Mouse (Mus musculus) limb, embryonic 13.5 days (tissue): ENCODE measurements around the gene Hnmt. TPM values are rescaled to one million over a fixed set of nuclear protein-coding genes. Genes with fewer than 3 reads are reported as not detected.
"Not testable (repeated sequence)": the region's sequence is repeated elsewhere in the genome, so short reads cannot be mapped to it uniquely, and the experiment has no call there.

Experiments
- ATAC-seq: fragments of 200-750 bp; cut with Nextera tagmentation; 2 replicates; pipeline ENCODE4 v1.8.0; 2017; ENCODE audit warnings: low read depth, moderate number of reproducible peaks, moderate TSS enrichment; ENCODE audit not compliant: low FRiP score
- H3K27ac ChIP-seq: fragments of 300-500 bp; sonication (generic); 2 replicates; pipeline ENCODE4 v1.5.1; 2015; ENCODE audit warnings: inconsistent platforms, mild to moderate bottlenecking, moderate library complexity
- H3K27me3 ChIP-seq: fragments of 300-500 bp; sonication (generic); 2 replicates; pipeline ENCODE4 v1.6.1; 2015; ENCODE audit warnings: mild to moderate bottlenecking, inconsistent platforms
- H3K36me3 ChIP-seq: fragments of 300-500 bp; sonication (generic); 2 replicates; pipeline ENCODE4 v1.6.1; 2015; ENCODE audit warnings: inconsistent platforms, mild to moderate bottlenecking, moderate library complexity
- H3K4me1 ChIP-seq: fragments of 300-500 bp; sonication (generic); 2 replicates; pipeline ENCODE4 v1.6.1; 2015; ENCODE audit warnings: inconsistent platforms
- H3K4me2 ChIP-seq: fragments of 300-500 bp; sonication (generic); replicated peaks from 2 replicates; pipeline ENCODE4 v1.6.1; 2015; ENCODE audit warnings: inconsistent platforms, mild to moderate bottlenecking, moderate library complexity
- H3K4me3 ChIP-seq: fragments of 300-500 bp; sonication (generic); 2 replicates; pipeline ENCODE4 v1.5.1; 2015; ENCODE audit warnings: moderate library complexity, mild to moderate bottlenecking, inconsistent platforms
- H3K9ac ChIP-seq: fragments of 300-500 bp; sonication (generic); 2 replicates; pipeline ENCODE4 v1.6.1; 2015; ENCODE audit warnings: mild to moderate bottlenecking, inconsistent platforms
- H3K9me3 ChIP-seq: fragments of 300-500 bp; sonication (generic); 2 replicates; pipeline ENCODE4 v1.6.1; 2016; ENCODE audit warnings: inconsistent platforms
- WGBS: fragments of 180-500 bp; shearing (Covaris S2); methylation state at CpG from one replicate; pipeline ENCODE4 v1.1.7; 2015; 5-methylcytosine and 5-hydroxymethylcytosine counted together
- polyA plus RNA-seq: library from polyadenylated mRNA; unstranded; fragments of >200 nt; fragmentation: Nextera tagmentation; extraction: Ambion mirVana; gene quantifications from 2 replicates; pipeline ENCODE4 v1.2.1, GENCODE M21; 2015

Gene Hnmt
- polyA plus RNA-seq, result 1.3 TPM in 2 replicates

DNA sequence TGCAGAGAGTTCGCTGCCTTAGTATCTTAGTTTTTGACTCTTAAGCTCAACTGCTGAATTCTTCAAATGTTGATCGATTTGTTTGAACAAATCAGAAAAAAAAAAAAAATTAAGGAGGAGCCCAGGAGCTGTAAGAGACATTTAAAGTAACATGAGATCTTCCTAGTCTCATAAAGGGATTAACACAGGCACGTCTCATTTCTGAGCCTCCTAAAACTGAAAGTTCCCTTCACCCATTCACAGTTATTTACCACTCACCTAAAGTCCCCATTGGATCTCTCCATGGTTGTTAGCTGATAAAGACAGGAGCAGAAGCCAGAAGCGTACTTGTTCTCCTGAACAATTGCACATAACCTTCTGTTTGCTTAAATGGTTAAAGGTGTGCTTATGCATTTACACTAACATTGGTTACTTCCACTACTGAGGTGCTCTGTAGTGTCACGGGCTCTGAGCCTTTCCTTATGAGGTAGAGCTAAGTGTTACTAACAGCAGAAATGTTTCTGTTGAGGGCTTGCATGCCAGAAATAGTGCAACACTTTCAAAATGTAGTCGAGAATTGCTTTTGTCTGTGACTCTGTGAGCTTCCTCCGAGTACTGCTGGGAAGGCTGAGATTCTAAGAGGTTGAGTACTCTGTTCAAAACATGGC is at the start of gene Hnmt:
Gene Hnmt (minus strand): TSS at position 51 of the 647 bp plus-strand sequence.
- peak within 1 kb of the TSS; percentile 32 for H3K9ac ChIP-seq
- H3K27me3 ChIP-seq, result no peaks in the 10 kb centered on the region
- peaks cover 7% of the 10 kb centered on the region; the same call in 1 of the 2 replicates for H3K4me1 ChIP-seq
- peak within 1 kb of the TSS; percentile 63 for H3K4me2 ChIP-seq
- H3K9me3 ChIP-seq, result no peaks in the 10 kb centered on the region
- H3K36me3 ChIP-seq, result no peaks in the 10 kb centered on the region
- WGBS, result 44% methylated on average over 7 of the region's 7 CpGs
- no peak within 1 kb of the TSS for H3K27ac ChIP-seq
- peak within 1 kb of the TSS; percentile 38 for H3K4me3 ChIP-seq
- ATAC-seq, result no peak

DNA sequence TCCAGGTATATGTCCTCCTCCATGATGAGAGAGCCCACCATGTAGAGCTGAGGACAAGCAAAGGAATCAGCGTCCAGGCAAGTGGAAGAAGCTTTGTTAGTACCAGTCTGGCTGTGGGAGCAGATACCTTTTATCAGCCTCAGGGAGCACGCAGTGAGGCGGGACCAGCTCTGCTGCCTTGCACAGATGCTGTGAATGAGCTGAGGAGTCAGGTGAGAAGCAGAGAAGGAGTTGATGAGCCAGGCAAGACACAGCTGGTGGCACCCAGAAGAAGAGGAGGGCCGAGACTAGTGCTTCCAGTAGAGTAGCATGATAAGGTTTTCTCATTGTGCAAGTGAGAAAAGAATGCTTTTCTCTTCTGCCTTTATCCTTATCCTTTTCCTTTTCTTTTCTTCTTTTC is 47.3 kb upstream of the Hnmt start, which contains the start of gene Tbpl2:
Gene Tbpl2 (minus strand): TSS at position 101 of the 400 bp plus-strand sequence.
- H3K9me3 ChIP-seq, result no peaks in the 10 kb centered on the region
- no peak for ATAC-seq
- no peaks in the 10 kb centered on the region for H3K4me1 ChIP-seq
- no peak within 1 kb of the TSS for H3K4me3 ChIP-seq
- H3K4me2 ChIP-seq, result no peak within 1 kb of the TSS
- no peak within 1 kb of the TSS for H3K9ac ChIP-seq
- no peak within 1 kb of the TSS for H3K27ac ChIP-seq
- H3K27me3 ChIP-seq, result no peaks in the 10 kb centered on the region
- H3K36me3 ChIP-seq, result no peaks in the 10 kb centered on the region
- 79% methylated on average over 4 of the region's 4 CpGs for WGBS

DNA sequence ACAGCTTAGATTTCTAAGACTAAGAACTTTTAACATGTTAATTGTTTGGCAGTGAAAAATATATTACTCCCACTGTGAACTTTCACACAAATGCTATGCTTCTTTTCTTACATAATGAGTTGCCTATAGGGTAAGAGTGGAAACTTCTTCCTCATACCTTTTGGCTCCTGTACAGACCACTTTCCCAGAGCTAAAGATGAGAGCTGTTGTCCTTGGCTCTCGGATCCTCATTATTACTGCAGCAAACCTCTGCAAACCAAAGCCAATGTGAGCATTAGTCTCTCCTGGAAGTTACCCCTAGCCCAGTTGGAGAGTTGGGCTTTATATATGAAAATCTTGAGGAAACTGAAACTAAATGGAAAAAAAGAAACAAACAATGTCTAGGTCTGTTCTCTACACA is 41.7 kb upstream of the Hnmt start:
- no peak overlapping the region for H3K4me3 ChIP-seq
- no peaks in the 10 kb centered on the region for H3K27me3 ChIP-seq
- H3K9me3 ChIP-seq, result no peaks in the 10 kb centered on the region
- H3K9ac ChIP-seq, result no peak overlapping the region
- H3K4me2 ChIP-seq, result no peak overlapping the region
- no peaks in the 10 kb centered on the region for H3K36me3 ChIP-seq
- H3K27ac ChIP-seq, result no peak overlapping the region
- ATAC-seq, result no peak
- 70% methylated on average over 1 of the region's 1 CpGs for WGBS
- H3K4me1 ChIP-seq, result no peaks in the 10 kb centered on the region

GRCm38 (mm10) chr2:24050459-24050858 is 1.3 kb upstream of the Hnmt start:
- no peak for ATAC-seq
- Histone ChIP-seq H3K4me2 (no peak overlapping the region), H3K9ac (no peak overlapping the region), H3K4me3 (no peak overlapping the region), H3K27me3 (no peaks in the 10 kb centered on the region), H3K27ac (no peak overlapping the region), H3K9me3 (no peaks in the 10 kb centered on the region), H3K4me1 (peaks cover 7% of the 10 kb centered on the region; the same call in 1 of the 2 replicates), H3K36me3 (no peaks in the 10 kb centered on the region)
- 90% methylated on average over 3 of the region's 3 CpGs for WGBS

DNA sequence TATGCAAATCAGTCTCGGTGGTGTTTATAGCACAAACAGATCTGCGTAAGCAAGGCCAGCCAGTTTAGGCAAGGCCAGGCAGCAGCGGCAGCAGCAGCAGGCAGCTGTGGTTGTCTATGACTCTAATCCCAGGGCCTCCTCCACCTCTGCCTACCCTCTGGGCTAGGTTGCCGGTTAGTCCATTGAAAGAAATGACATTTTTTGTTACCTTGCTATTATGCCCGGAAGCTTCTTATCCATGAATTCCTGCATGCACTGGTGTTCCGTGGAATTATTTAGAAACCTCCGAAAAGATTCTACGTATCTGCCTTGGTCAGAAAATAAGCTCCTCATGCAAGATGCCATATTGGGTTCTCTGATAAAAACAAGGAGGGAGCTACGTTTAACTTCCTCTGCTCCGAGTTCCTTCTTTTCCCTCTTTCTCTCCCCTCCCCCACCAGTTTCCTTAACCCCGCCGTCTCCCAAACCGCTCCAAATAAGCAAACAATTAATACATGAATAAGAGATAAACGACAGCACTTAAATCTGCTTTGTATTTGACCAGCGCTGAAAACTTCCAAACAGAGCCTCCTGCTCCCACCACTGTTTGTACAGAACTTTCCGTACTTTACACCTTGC is 605 bp downstream of the Hnmt start:
- H3K4me2 ChIP-seq, result peak overlapping the region; percentile 63
- no peak overlapping the region for H3K27ac ChIP-seq
- no peaks in the 10 kb centered on the region for H3K36me3 ChIP-seq
- H3K4me1 ChIP-seq, result peaks cover 7% of the 10 kb centered on the region; the same call in 1 of the 2 replicates
- ATAC-seq, result 0 out of 2 replicates have a peak, but pooled peaks have one; percentile 36
- H3K27me3 ChIP-seq, result no peaks in the 10 kb centered on the region
- peak overlapping the region; percentile 32 for H3K9ac ChIP-seq
- WGBS, result 11% methylated on average over 16 of the region's 16 CpGs
- H3K4me3 ChIP-seq, result peak overlapping the region; percentile 38
- H3K9me3 ChIP-seq, result no peaks in the 10 kb centered on the region

DNA sequence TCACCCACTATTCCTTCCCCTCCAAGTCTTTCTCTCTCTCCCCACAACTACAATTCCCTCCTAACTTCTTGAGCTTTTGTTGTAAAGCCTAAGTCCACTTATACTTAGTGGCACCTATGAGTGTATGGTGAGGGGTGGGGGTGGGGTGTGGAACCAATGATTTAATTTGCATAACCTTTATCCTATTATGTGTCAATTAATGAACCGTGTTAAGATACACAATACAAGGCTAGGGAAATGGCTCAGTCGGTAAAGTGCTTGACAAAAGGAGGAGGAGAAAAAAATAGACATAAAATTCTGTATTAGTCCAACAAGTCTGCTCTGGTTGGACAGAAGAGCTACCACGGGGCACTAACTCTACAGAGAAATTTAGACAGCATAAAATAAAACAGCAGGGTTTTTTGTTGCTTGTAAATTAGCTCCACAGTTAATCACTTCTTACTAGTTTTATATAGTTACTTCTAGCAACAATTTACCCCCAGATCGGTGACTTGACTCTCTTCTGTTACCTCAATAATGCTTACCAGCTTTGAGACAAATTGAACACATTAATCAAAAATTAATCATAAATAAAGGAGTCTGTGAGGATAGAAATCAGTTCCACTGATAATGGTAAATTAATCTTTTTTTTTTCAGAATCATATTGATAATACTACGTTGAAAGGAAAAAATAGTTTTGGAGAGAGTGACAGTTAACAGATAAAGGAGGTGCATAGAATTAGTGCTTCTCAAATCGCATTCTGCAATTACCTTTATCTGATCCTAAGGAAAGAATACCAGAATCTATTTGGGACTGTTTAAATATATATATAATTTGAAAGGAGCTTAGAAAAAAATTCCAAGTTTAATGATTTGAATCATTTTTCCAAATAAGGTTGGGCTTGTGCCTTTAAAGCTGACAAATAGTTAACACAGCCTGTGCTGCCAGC is 1.4 kb downstream of the Hnmt start:
- Histone ChIP-seq H3K36me3 (no peaks in the 10 kb centered on the region), H3K4me1 (peaks cover 7% of the 10 kb centered on the region; the same call in 1 of the 2 replicates), H3K27me3 (no peaks in the 10 kb centered on the region), H3K9ac (no peak overlapping the region; the same call in 1 of the 2 replicates), H3K4me2 (peak overlapping the region; percentile 63), H3K27ac (no peak overlapping the region), H3K9me3 (no peaks in the 10 kb centered on the region), H3K4me3 (peak overlapping the region; percentile 38)
- WGBS, result 51% methylated on average over 6 of the region's 6 CpGs
- no peak for ATAC-seq

DNA sequence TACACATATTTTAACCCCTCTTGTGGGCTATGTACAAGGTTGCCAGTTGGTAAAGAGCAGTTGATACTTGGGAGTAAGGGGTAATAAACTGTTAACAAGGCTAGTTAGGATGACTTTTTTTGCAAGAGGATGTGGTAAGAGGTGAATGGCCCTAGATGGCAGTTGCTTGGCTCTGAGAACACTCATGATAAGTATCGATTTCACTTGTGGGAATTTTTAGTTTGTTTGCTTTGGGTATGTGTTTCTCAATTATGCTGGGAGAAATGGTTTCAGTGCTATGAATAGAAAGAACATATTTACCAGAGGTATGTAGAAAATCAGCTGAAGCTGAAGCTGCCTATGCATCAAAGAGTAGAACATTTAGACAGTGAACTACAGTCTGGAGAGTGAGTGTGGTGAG is 6.3 kb downstream of the Hnmt start:
- Histone ChIP-seq H3K4me3 (no peak overlapping the region), H3K9ac (no peak overlapping the region), H3K27ac (no peak overlapping the region), H3K27me3 (no peaks in the 10 kb centered on the region), H3K4me2 (no peak overlapping the region), H3K4me1 (no peaks in the 10 kb centered on the region), H3K9me3 (no peaks in the 10 kb centered on the region), H3K36me3 (no peaks in the 10 kb centered on the region)
- ATAC-seq, result no peak
- 83% methylated on average over 1 of the region's 1 CpGs for WGBS

DNA sequence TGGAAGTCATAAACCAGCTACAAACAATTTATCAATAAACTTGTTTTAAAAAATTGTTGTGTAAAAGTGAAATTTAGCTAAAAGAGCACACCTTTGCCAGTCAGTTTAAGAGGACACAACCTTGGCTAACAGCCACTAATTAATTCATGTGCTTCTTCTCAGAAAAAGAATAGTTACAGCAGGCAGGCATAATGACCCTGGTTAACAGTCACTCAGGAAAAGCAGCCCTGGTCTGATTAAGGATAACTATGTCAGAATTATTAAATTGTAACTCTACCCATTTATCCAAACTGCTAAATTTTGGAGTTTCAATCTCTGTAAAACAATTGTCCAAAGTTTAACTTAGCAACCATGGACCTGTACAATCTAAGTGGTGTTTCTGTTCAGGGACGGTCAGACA is 8.7 kb downstream of the Hnmt start:
- WGBS, result 93% methylated on average over 1 of the region's 1 CpGs
- Histone ChIP-seq H3K4me2 (no peak overlapping the region), H3K4me3 (no peak overlapping the region), H3K4me1 (no peaks in the 10 kb centered on the region), H3K36me3 (no peaks in the 10 kb centered on the region), H3K9ac (no peak overlapping the region), H3K9me3 (no peaks in the 10 kb centered on the region), H3K27ac (no peak overlapping the region), H3K27me3 (no peaks in the 10 kb centered on the region)
- no peak for ATAC-seq

GRCm38 (mm10) chr2:24019386-24019785 is 29.8 kb downstream of the Hnmt start:
- H3K4me3 ChIP-seq, H3K9ac ChIP-seq, H3K27me3 ChIP-seq, H3K4me2 ChIP-seq, H3K4me1 ChIP-seq, H3K9me3 ChIP-seq, ATAC-seq, H3K36me3 ChIP-seq, H3K27ac ChIP-seq: not testable (repeated sequence)

DNA sequence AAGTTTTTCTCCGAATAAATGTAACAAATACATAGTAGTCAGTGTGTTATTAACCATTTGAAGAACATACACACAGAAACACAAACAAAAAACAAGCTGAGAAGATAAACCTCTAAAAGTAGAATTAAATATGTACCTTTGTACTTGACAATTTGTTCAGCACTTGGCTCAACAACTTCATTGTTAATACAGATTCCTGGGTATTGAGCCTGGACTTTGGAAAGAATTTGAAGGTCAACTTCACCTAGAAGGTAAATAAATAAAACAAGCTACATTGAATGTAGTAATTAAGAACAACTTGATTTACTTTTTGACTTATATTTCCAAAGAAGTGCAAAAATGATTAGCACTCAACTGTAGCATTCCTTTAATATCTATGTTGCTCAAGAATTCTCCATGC is 30.2 kb downstream of the Hnmt start:
- Histone ChIP-seq H3K27me3 (no peaks in the 10 kb centered on the region), H3K4me2 (no peak overlapping the region), H3K9me3 (no peaks in the 10 kb centered on the region), H3K27ac (no peak overlapping the region), H3K4me3 (no peak overlapping the region), H3K36me3 (no peaks in the 10 kb centered on the region), H3K9ac (no peak overlapping the region), H3K4me1 (no peaks in the 10 kb centered on the region)
- no peak for ATAC-seq
- WGBS, result 78% methylated on average over 1 of the region's 1 CpGs

DNA sequence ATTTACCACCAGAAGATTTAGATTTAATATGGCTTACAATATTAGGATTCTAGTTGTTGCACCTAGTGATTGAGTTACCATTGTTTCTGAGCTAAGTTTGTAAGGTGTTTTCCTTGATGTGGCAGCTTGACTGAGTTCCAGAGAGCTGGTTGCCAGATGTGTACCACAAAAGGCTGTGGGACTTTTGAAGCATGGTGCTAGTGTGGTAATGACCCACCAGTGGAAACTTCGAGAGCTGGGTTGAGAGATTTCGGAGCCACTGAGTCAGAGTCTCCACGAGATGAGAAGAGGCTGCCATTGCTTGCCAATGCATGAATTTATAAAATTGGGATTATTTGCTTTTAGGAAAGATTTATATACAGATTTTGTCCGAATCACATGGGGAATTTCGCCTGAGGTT is 34.2 kb downstream of the Hnmt start:
- no peaks in the 10 kb centered on the region for H3K27me3 ChIP-seq
- H3K9me3 ChIP-seq, result no peaks in the 10 kb centered on the region
- no peak overlapping the region for H3K9ac ChIP-seq
- WGBS, result 84% methylated on average over 5 of the region's 5 CpGs
- no peak overlapping the region for H3K4me2 ChIP-seq
- H3K36me3 ChIP-seq, result no peaks in the 10 kb centered on the region
- H3K27ac ChIP-seq, result no peak overlapping the region
- no peaks in the 10 kb centered on the region for H3K4me1 ChIP-seq
- H3K4me3 ChIP-seq, result no peak overlapping the region
- no peak for ATAC-seq

GRCm38 (mm10) chr2:23999323-23999722 is 49.9 kb downstream of the Hnmt start:
- H3K27ac ChIP-seq, result no peak overlapping the region
- H3K4me1 ChIP-seq, result no peaks in the 10 kb centered on the region
- H3K4me2 ChIP-seq, result no peak overlapping the region
- H3K27me3 ChIP-seq, result no peaks in the 10 kb centered on the region
- no peak overlapping the region for H3K4me3 ChIP-seq
- WGBS, result 70% methylated on average over 1 of the region's 1 CpGs
- no peak for ATAC-seq
- H3K36me3 ChIP-seq, result no peaks in the 10 kb centered on the region
- no peak overlapping the region for H3K9ac ChIP-seq
- H3K9me3 ChIP-seq, result no peaks in the 10 kb centered on the region
